Mouse (Mus musculus) right cerebral cortex, postnatal 25 days (tissue): ENCODE data around the gene Kif13a.

Experiments
- DNase-seq: peaks from one replicate; pipeline ENCODE4 v3.0.0; 2022

The Kif13a gene

GRCm38 (mm10) chr13:46763210-46763609 lies 166.5 kb downstream of the Kif13a start:
- no peak for DNase-seq

- no peak for DNase-seq
Observed at GRCm38 (mm10) chr13:46760921-46761320, 168.7 kb downstream of the Kif13a start.

GRCm38 (mm10) chr13:46759281-46759809 lies 170.3 kb downstream of the Kif13a start:
- DNase-seq = no peak

- DNase-seq = no peak
Observed at GRCm38 (mm10) chr13:46758627-46759026, 171.0 kb downstream of the Kif13a start.

GRCm38 (mm10) chr13:46757946-46758345 lies 171.7 kb downstream of the Kif13a start:
- no peak for DNase-seq

GRCm38 (mm10) chr13:46753294-46753693 lies 176.4 kb downstream of the Kif13a start:
- DNase-seq = no peak

GRCm38 (mm10) chr13:46752566-46753229 lies 177.0 kb downstream of the Kif13a start:
- no peak for DNase-seq

GRCm38 (mm10) chr13:46748138-46748873 lies 181.4 kb downstream of the Kif13a start:
- DNase-seq = no peak

- no peak for DNase-seq
Observed at GRCm38 (mm10) chr13:46743821-46744220, 185.8 kb downstream of the Kif13a start.

GRCm38 (mm10) chr13:46742367-46742766 lies 187.3 kb downstream of the Kif13a start:
- DNase-seq = no peak

- no peak for DNase-seq
Observed at GRCm38 (mm10) chr13:46739426-46739825, 190.2 kb downstream of the Kif13a start.

- DNase-seq = no peak
Observed at GRCm38 (mm10) chr13:46737482-46737881, 192.2 kb downstream of the Kif13a start.

GRCm38 (mm10) chr13:46736479-46736865 lies 193.2 kb downstream of the Kif13a start:
- DNase-seq = no peak

GRCm38 (mm10) chr13:46735808-46736478 lies 193.7 kb downstream of the Kif13a start:
- DNase-seq = peak; percentile 24

- DNase-seq = no peak
Observed at GRCm38 (mm10) chr13:46735219-46735807, 194.4 kb downstream of the Kif13a start.

GRCm38 (mm10) chr13:46729998-46730397 lies 199.7 kb downstream of the Kif13a start:
- DNase-seq = no peak

- DNase-seq = no peak
Observed at GRCm38 (mm10) chr13:46728411-46728810, 201.3 kb downstream of the Kif13a start.

- peak; percentile 100 for DNase-seq
Observed at GRCm38 (mm10) chr13:46727837-46728268, 201.8 kb downstream of the Kif13a start, which contains the start of gene Nup153. Gene Nup153, minus strand, starts transcription at chr13:46727940.

GRCm38 (mm10) chr13:46727038-46727836 lies 202.4 kb downstream of the Kif13a start:
- no peak for DNase-seq

- no peak for DNase-seq
Observed at GRCm38 (mm10) chr13:46726288-46727037, 203.2 kb downstream of the Kif13a start.

GRCm38 (mm10) chr13:46725227-46725626 lies 204.4 kb downstream of the Kif13a start:
- DNase-seq = no peak
